Mouse (Mus musculus) C2C12 (cell line): Measurements from ENCODE around the gene Ptk7.

Source experiments
- CEBPB ChIP-seq: IDR thresholded peaks from one replicate; pipeline ENCODE4 v1.6.1; 2011; ENCODE audit warnings: low read depth, mild to moderate bottlenecking, control low read depth, moderate library complexity
- CTCF ChIP-seq: IDR thresholded peaks from one replicate; pipeline ENCODE4 v1.5.1; 2011; ENCODE audit not compliant: control insufficient read depth, insufficient read depth, insufficient read length
- FOSL1 ChIP-seq: IDR thresholded peaks from one replicate; pipeline ENCODE4 v1.8.0; 2011; ENCODE audit warnings: mild to moderate bottlenecking, low read length; ENCODE audit not compliant: poor library complexity, insufficient read depth, severe bottlenecking
- MAX ChIP-seq: IDR thresholded peaks from one replicate; pipeline ENCODE4 v1.6.1; 2011; ENCODE audit warnings: mild to moderate bottlenecking, control low read depth
- MYOD1 ChIP-seq: IDR thresholded peaks from one replicate; pipeline ENCODE4 v1.6.1; 2011; ENCODE audit warnings: low read depth; ENCODE audit not compliant: control insufficient read depth, insufficient read length
- USF1 ChIP-seq: IDR thresholded peaks from one replicate; pipeline ENCODE4 v1.6.1; 2011; ENCODE audit warnings: low read depth, mild to moderate bottlenecking, control low read depth, moderate library complexity

DNA sequence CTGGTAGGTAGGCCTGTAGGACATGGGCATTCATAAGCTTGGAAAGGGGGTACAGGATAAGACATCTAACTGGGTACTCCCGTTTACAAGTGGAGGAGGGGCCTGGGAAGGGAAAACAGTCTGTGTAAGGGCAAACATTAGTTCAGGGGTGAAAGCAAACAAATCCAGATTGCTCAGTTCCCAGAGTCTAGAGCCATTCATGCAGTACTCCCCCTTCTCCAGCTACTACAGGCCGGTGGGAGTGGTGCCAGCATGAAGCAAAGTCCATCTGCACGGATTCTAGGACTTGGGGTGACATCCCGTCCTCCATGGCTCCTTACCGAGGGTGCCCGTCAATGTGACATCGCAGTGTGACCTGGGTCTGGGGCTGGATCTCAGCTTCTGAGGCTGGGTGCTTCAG lies 38.9 kb downstream of the Ptk7 start:
- TF ChIP-seq CTCF (no peak), FOSL1 (no peak), MAX (no peak), MYOD1 (no peak), USF1 (no peak), CEBPB (no peak)
